Mouse (Mus musculus) large intestine, adult 2 months (tissue): ENCODE measurements around the gene Ccnjl. TPM values are rescaled to one million over a fixed set of nuclear protein-coding genes. Genes with fewer than 3 reads are reported as not detected.

Source experiments
- DNase-seq: peaks from one replicate; pipeline ENCODE4 v3.0.0-alpha.2; 2012; ENCODE audit warnings: low read depth, low spot score
- WGBS: fragments of 180-500 bp; shearing (Covaris S2); methylation state at CpG from one replicate; pipeline ENCODE4 v1.1.7; 2018; 5-methylcytosine and 5-hydroxymethylcytosine counted together
- polyA plus RNA-seq: library from polyadenylated mRNA; depleted of rRNA; stranded (reverse); fragments of >200 nt; gene quantifications from 2 replicates; pipeline ENCODE4 v1.2.3, GENCODE M21; 2012

Ccnjl gene
- polyA plus RNA-seq, 1 experiment, result 7.0 TPM

GRCm38 (mm10) chr11:43563654-43564244 is 35.2 kb downstream of the Ccnjl start:
- 70% methylated on average over 10 of the region's 10 CpGs for WGBS
- DNase-seq, result no peak

GRCm38 (mm10) chr11:43565414-43565813 is 36.8 kb downstream of the Ccnjl start:
- 29% methylated on average over 2 of the region's 2 CpGs for WGBS
- DNase-seq, result no peak

- 42% methylated on average over 8 of the region's 8 CpGs for WGBS
- DNase-seq, result no peak
Observed at GRCm38 (mm10) chr11:43565852-43566251, 37.3 kb downstream of the Ccnjl start.

GRCm38 (mm10) chr11:43566696-43567095 is 38.1 kb downstream of the Ccnjl start:
- WGBS, result 73% methylated on average over 5 of the region's 5 CpGs
- DNase-seq, result no peak

- DNase-seq, result no peak
- WGBS, result 49% methylated on average over 5 of the region's 5 CpGs
Observed at GRCm38 (mm10) chr11:43568263-43568662, 39.7 kb downstream of the Ccnjl start.

GRCm38 (mm10) chr11:43569188-43569587 is 40.6 kb downstream of the Ccnjl start:
- DNase-seq, result no peak
- 72% methylated on average over 5 of the region's 5 CpGs for WGBS

- 50% methylated on average over 11 of the region's 11 CpGs for WGBS
- no peak for DNase-seq
Observed at GRCm38 (mm10) chr11:43569595-43569994, 41.0 kb downstream of the Ccnjl start.

GRCm38 (mm10) chr11:43575061-43575375 is 46.4 kb downstream of the Ccnjl start:
- whole genome bisulfite sequencing, result 39% methylated on average over 3 of the region's 3 CpGs
- no peak for DNase-seq

- no peak for DNase-seq
- 60% methylated on average over 9 of the region's 9 CpGs for whole genome bisulfite sequencing
Observed at GRCm38 (mm10) chr11:43575376-43576151, 47.0 kb downstream of the Ccnjl start.

GRCm38 (mm10) chr11:43577713-43578478 is 49.3 kb downstream of the Ccnjl start:
- DNase-seq, result no peak
- 75% methylated on average over 11 of the region's 11 CpGs for WGBS

- no peak for DNase-seq
- 94% methylated on average over 22 of the region's 22 CpGs for WGBS
Observed at GRCm38 (mm10) chr11:43585211-43586005, 56.8 kb downstream of the Ccnjl start.

- 70% methylated on average over 7 of the region's 7 CpGs for WGBS
Observed at GRCm38 (mm10) chr11:43586324-43587090, 57.9 kb downstream of the Ccnjl start, which contains the start of gene 4933415A04Rik. Gene 4933415A04Rik, plus strand, starts transcription at chr11:43587040.

GRCm38 (mm10) chr11:43589530-43590072 is 61.0 kb downstream of the Ccnjl start:
- 75% methylated on average over 6 of the region's 6 CpGs for WGBS
- no peak for DNase-seq

More at GRCm38 (mm10) chr11:43586324-43587090, 57.9 kb downstream of the Ccnjl start, which contains the start of gene 4933415A04Rik:
- peak; percentile 42 for DNase-seq

GRCm38 (mm10) chr11:43601440-43601839 is 72.9 kb downstream of the Ccnjl start, which contains the start of gene Fabp6:
Gene Fabp6, minus strand, starts transcription at chr11:43601540.
- 86% methylated on average over 5 of the region's 5 CpGs for WGBS
- no peak for DNase-seq

- no peak for DNase-seq
- 63% methylated on average over 2 of the region's 2 CpGs for WGBS
Observed at GRCm38 (mm10) chr11:43604207-43604606, 75.6 kb downstream of the Ccnjl start.

- no peak for DNase-seq
- 87% methylated on average over 6 of the region's 6 CpGs for WGBS
Observed at GRCm38 (mm10) chr11:43604891-43605290, 76.3 kb downstream of the Ccnjl start.

- DNase-seq, result no peak
- 71% methylated on average over 6 of the region's 6 CpGs for WGBS
Observed at GRCm38 (mm10) chr11:43605859-43606258, 77.3 kb downstream of the Ccnjl start.

GRCm38 (mm10) chr11:43608440-43608839 is 79.9 kb downstream of the Ccnjl start:
- WGBS, result 82% methylated on average over 3 of the region's 3 CpGs
- DNase-seq, result no peak
